Mouse (Mus musculus): Measurements from ENCODE around the gene Zbtb8a. TPM values are rescaled to one million over a fixed set of nuclear protein-coding genes. Genes with fewer than 3 reads are reported as not detected.

Gene Zbtb8a
- total RNA-seq, 2 experiments from 2014 or later: 6.1 to 9.8 TPM

- peak; percentile 58 to 74 for DNase-seq
Observed at GRCm38 (mm10) chr4:129376961-129377545, 863 bp downstream of the Zbtb8a start.

DNA sequence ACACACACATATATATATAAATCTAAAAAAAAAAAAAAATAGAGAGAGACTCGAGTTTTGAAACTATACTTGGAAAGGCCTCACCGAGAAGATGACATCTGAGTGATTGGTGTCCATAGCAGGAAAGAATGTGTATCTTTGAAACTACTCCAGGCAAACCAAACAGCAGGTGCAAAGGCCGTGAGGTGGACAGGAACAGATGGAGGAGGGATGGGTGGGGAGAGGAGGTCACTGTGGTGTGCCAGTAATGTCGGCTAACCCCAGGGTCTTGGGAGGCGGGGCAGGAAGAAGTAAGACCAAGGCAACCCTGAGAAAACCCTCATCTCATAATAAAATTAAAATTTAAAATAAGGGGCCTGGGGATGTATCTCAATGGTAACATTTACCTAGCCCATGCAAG is 2.1 kb downstream of the Zbtb8a start:
- DNase-seq: no peak

GRCm38 (mm10) chr4:129375000-129375399 is 2.9 kb downstream of the Zbtb8a start:
- DNase-seq: no peak

DNA sequence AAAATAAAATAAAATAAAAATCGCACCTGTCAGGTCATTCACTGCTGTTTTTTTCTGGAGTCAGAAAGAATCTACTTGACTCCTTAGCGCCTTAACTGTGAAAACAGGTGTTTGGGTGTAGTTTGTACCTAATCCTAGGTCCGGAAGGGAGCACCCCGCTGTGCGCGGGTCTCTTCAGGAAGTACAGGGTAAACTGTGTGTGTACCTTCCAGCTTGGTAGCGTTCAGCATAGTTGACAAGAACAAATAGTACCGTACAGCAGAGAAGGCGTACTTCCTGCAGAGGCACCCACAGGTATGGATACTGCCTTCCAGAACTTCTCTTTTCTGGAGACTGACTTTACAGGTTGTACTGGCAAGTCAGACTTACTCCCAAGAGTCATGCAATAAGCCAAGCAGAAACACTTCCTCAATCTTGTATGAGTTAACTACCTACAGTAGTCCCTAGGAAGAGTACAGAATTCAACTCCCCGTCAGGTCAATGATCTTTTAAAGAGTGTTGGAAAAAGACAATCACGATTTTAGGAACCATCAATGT is 3.6 kb downstream of the Zbtb8a start:
- no peak for DNase-seq

DNA sequence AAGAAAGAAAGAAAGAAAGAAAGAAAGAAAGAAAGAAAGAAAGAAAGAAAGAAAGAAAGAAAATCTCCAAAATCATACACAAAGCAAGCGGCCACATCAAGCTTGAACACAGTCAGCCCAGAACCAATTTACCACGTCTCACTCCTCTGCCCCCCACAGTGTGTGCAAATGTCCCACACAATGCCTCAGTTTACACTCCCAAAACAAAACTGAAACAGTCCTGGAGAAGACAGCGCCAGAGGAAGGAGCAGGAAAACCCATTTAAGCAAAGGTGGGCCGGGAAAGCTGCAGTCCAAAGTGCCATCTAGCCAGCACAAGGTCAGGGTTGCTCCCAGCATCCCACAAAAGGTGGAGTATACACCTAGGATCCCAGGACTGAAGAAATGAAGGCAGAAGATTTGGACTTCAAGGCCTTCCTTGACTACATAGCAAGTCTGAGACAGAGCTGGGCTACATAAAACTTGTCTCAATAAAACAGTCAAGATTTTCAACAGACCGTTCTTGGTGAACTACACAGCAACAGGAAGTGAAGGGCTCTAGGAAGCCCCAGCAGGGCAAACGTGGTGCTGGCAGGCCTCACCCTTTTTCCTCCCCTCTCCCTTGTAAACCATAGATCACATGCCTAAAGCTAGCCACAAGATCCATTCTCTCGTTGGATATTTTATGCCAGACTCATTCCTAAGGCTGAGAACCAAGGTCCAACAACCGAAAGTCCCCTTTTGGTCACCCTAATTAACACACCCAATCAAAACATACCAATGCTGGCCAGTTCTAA is 4.5 kb downstream of the Zbtb8a start:
- DNase-seq: no peak

DNA sequence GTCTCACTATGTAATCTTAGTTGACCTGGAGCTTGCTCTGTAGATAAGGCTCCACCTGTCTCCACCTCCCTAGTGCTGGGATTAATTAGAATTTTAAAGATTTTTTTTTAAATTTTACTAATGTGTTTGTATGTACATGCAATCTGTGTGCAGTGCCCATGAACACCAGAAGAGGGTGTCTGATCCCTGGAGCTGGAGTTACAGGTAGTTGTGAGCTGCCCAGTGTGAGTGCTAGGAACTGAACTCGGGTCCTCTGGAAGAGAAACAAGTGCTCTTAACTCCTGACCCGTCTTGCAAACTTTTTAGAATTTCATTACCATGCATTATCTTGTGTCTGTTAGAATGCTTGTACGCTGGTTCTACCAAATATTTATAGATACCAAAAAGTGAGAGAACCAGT is 6.5 kb downstream of the Zbtb8a start:
- no peak for DNase-seq

DNA sequence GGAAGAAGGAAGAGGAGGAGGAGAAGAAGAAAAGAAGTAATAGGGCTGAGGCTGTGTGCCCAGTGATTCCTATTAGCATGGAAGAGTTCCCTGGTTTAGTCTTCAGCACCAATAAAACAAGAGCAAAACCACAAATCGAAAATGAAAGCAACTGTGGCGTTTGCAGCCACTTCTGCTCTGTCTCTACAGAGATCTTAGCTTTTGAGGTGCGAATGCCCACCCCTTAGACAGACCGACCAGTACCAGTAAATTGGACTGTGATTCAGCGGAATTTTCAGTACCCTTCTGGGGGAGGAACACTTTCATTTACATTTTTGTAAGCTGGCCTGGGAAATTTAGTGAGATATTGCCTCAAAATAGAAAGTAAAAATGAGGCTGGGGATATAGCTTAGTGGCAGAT is 12.7 kb downstream of the Zbtb8a start:
- no peak for DNase-seq

DNA sequence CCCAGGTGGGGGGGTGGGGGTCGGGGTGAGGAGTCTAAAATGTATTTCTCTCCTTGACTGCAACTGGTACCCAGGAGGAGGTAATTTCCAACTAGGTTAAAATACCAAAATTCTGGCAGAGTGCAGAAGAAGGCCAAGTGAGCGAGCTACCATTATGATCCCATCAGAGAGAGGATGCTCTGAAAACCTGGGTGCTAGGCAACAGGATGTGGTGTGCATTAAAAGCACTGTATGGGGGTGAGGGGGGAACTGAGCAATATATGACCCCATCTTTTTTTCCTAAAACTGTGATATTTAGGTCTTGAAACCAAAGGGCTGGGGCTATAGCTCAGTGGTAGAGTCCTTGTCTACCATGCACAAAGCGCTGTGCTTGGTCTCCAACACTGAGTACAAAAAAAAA is 13.5 kb downstream of the Zbtb8a start:
- no peak for DNase-seq

GRCm38 (mm10) chr4:129363463-129363862 is 14.5 kb downstream of the Zbtb8a start:
- peak in 1 of 2 experiments; percentile 29 for DNase-seq

GRCm38 (mm10) chr4:129362771-129363170 is 15.1 kb downstream of the Zbtb8a start:
- no peak for DNase-seq

GRCm38 (mm10) chr4:129362238-129362637 is 15.7 kb downstream of the Zbtb8a start:
- peak in 1 of 2 experiments; percentile 25 for DNase-seq

- DNase-seq: no peak
Observed at GRCm38 (mm10) chr4:129357613-129358163, 20.2 kb downstream of the Zbtb8a start.

DNA sequence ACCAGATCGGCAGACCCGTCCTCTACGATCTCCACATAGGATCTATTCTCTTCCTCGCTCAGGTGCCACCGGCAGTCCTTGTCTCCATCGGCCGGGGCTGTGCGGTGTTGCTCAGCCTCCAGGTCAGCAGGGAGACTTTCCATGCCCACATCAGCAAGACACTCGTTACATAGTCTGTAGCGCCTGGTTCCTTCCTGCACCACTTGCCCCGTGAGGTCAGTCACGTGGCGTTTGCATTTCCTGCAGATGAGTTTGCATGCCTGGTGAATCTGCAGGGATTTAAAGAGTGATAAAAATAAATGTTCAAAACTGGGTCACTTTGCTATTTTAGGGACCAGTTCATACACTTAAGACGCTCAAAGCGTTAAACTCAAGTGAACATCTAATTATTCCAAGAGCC is 23.7 kb downstream of the Zbtb8a start:
- no peak for DNase-seq

GRCm38 (mm10) chr4:129353176-129353575 is 24.7 kb downstream of the Zbtb8a start:
- DNase-seq: no peak

- no peak for DNase-seq
Observed at GRCm38 (mm10) chr4:129351111-129351510, 26.8 kb downstream of the Zbtb8a start.

- DNase-seq: peak; percentile 82 to 83
Observed at GRCm38 (mm10) chr4:129350644-129351043, 27.3 kb downstream of the Zbtb8a start.

DNA sequence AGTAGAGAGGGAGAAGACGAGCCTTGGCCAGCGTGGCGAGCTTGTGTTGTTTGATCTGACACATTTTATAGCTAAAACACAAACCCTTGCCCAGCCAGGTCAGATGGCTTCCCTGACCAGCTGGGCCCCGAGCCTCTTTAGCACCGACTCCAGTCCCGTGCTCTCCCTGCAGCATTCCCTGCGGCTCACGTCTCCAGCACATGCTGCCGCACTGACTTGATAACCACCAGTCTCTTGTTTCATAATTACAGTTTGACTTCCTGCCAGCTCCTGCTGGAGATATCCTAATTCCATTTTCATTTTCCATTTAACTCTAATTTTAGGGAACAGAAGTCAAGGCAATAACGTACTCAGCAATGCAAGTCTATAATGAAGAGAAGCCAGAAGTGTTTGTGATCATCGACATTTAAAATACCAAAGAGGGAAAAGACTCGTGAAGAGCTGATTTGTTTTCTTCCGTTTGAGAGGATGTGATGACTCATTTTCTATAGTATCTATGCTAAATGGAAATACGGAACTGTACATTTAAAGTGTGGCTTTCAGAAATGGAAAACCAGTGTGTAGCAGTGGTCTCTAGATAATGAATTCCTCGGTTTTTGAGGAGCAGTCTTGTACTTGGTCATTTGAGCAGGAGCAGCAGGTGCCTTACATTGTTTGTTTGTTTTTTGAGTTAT is 31.3 kb downstream of the Zbtb8a start:
- DNase-seq: peak in 1 of 2 experiments; percentile 23

DNA sequence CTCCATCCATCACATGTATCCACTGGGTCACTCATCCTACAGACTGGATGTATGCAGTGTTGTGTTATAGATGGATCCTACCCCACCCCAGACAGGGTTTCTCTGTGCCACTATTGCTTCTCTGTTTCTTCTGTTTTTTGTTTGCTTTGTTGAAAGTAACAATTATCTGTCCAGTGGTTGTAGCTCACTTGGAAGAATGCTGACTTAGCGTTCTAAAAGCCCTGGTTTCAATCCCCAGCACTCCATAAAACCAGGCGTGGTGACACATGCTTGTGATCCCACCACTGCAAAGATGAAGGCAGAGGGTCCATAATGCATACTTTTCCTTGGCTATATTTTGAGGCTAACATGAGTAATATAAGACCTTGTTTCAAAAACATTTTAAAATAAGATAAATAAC is 35.2 kb downstream of the Zbtb8a start:
- no peak for DNase-seq

DNA sequence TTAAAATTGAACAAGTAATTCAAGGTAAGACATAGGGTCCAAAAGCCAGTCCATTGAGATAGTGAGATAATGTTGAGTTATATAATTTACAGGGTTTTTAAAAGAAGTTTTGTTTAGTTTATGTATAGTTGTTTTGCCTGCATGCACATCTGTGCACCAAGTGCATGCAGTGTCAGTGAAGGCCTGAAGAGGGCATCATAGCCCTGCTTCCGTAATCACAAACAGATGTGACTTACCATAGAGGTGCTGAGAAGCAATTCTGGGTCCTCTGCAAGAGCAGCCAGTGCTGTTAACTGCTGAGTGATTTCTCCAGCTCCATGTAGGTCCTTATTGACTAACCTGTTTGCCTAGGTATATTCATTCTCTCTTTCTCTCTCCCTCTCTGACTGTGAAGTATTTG is 36.0 kb downstream of the Zbtb8a start:
- no peak for DNase-seq

- no peak for DNase-seq
Observed at GRCm38 (mm10) chr4:129339743-129340142, 38.2 kb downstream of the Zbtb8a start.

DNA sequence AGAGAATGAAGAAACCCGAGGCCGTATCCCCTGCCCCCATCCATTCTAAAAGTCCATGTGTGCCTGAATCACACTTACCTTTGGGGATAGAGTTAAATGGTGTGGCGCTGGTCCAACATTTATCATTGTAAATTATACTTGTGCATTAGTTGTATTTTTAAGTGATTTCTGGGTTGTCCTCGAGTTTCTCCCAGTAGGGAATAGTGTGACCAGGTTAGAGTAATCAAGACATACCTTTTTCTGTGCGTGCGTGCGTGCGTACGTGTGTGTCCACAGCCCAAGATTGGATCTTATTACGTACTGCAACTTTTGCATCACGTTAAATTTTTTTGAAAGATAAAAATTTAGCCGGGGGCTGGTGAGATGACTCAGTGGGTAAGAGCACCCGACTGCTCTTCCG is 41.6 kb downstream of the Zbtb8a start:
- DNase-seq: no peak

- peak; percentile 97 to 98 for DNase-seq
Observed at GRCm38 (mm10) chr4:129335216-129336074, 42.5 kb downstream of the Zbtb8a start, which contains the start of the genes Rbbp4 and Zbtb8os. Gene Rbbp4 (minus strand): TSS chr4:129335370. Gene Zbtb8os (plus strand): TSS chr4:129335695.

All from adrenal gland, postnatal 36 days (tissue).